In the genomic region with DNA sequence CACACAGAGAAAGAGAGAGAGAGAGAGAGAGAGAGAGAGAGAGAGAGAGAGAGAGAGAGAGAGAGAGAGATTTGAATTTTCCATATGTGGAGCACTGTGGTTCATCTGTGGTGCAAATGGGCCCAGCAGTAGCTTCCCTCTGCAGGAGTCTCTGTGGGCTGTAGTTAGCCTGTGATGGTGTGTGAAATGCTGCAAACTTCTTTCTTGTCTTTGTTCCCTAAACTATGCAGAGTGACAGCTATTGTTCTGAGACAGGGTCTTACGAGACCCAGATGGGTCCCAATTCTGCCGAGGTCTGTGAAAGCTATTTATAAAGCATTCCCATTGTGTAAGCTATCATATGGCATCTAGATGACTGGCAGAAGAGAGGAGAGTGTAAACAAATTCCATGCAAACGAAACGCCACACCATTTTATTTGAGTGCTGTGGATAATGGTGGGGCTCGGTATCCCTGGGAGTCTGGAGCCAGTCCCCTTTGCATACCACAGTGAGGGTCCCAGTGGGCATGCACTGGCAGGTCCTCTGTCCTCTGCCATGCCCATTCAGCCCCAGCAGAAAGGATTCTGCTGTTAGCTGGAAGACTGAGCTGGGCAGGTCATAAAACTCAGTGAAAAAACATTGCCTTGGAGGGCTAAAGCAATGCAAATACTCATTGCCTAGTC, we compare ENCODE assay signal across 25 mouse cellular contexts. TPM values are rescaled to one million over a fixed set of nuclear protein-coding genes. Genes with fewer than 3 reads are reported as not detected.
A peak's percentile ranks its signal among the peaks of the same experiment; 100 is the strongest.
DNase-seq lines count a peak whose midpoint lies in the region; ATAC-seq and TF ChIP-seq lines count a peak whose summit lies in the region.
"Had no signal": no experiment of that assay in that cellular context is flagged by ENCODE, and none has a peak within 500 bp of the region (broad histone marks: within the 10 kb centered on the region; RNA-seq: fewer than 3 reads in every experiment).

No protein-coding gene starts in this region.

- no peak for TF ChIP-seq POLR2A in brain, embryonic 14.5 days (IDR thresholded peaks at IDR 0.05; ENCODE audit: borderline replicate concordance, extremely low read depth, insufficient read depth, insufficient read length, poor library complexity, severe bottlenecking)
- no peak for TF ChIP-seq POLR2A in lung, adult 2 months (IDR thresholded peaks at IDR 0.05; ENCODE audit: borderline replicate concordance, extremely low read depth, low read depth, low read length)

- TF ChIP-seq CTCF in forebrain, postnatal 0 days (IDR thresholded peaks at IDR 0.05; ENCODE audit: low read depth), result no peak
- no peak for TF ChIP-seq CTCF in brain, embryonic 14.5 days (IDR thresholded peaks at IDR 0.05; ENCODE audit: borderline replicate concordance, extremely low read depth, insufficient read depth, insufficient read length)
- TF ChIP-seq CTCF in hindbrain, postnatal 0 days (IDR thresholded peaks at IDR 0.05; ENCODE audit: low read depth), result no peak
- TF ChIP-seq CTCF in lung, adult 2 months (IDR thresholded peaks at IDR 0.05; ENCODE audit: insufficient read depth, low read length), result no peak

- 0 out of 2 replicates have a peak, but pooled peaks cover 3% of the 10 kb centered on the region for H3K4me1 ChIP-seq in forebrain, postnatal 0 days (ENCODE audit: insufficient read depth)
- no peaks in the 10 kb centered on the region; the same call in 1 of the 2 replicates for H3K4me1 ChIP-seq in forebrain, embryonic 14.5 days (ENCODE audit: control insufficient read depth, insufficient read depth, low read length)
- peaks cover 5% of the 10 kb centered on the region; the same call in 1 of the 2 replicates for H3K4me1 ChIP-seq in hindbrain, embryonic 11.5 days (replicated peaks; ENCODE audit: control insufficient read depth, insufficient read depth, low read length)
- H3K4me1 ChIP-seq in hindbrain, postnatal 0 days (ENCODE audit: insufficient read depth, low read length), result no peaks in the 10 kb centered on the region
- H3K4me1 ChIP-seq in lung, adult 2 months (ENCODE audit: control insufficient read depth, insufficient read depth, low read length), result no peaks in the 10 kb centered on the region

- WGBS in forebrain, postnatal 0 days, result 11% methylated on average over 5 of the region's 5 CpGs
- WGBS in forebrain, embryonic 14.5 days, result 11% methylated on average over 5 of the region's 5 CpGs
- WGBS in hindbrain, embryonic 11.5 days, result 11% methylated on average over 5 of the region's 5 CpGs
- 21% methylated on average over 5 of the region's 5 CpGs for WGBS in hindbrain, postnatal 0 days
- 32% methylated on average over 5 of the region's 5 CpGs for WGBS in lung, adult 2 months

- no peaks in the 10 kb centered on the region for H3K27me3 ChIP-seq in forebrain, postnatal 0 days (ENCODE audit: insufficient read depth, low read length)
- H3K27me3 ChIP-seq in forebrain, embryonic 14.5 days (replicated peaks; ENCODE audit: control insufficient read depth, insufficient read depth, low read length), result no peaks in the 10 kb centered on the region
- no peaks in the 10 kb centered on the region for H3K27me3 ChIP-seq in hindbrain, embryonic 11.5 days (ENCODE audit: control insufficient read depth, insufficient read depth, low read length)
- H3K27me3 ChIP-seq in hindbrain, postnatal 0 days (ENCODE audit: insufficient read depth, low read length), result no peaks in the 10 kb centered on the region
- H3K27me3 ChIP-seq: limb, embryonic 12.5 days; stomach, embryonic 15.5 days had no signal

- ATAC-seq in forebrain, postnatal 0 days, result peak; percentile 42; the same call in 1 of the 2 replicates
- ATAC-seq in forebrain, embryonic 14.5 days, result no peak
- ATAC-seq in hindbrain, embryonic 11.5 days (ENCODE audit: low FRiP score), result peak; percentile 40; the same call in 1 of the 2 replicates
- ATAC-seq in hindbrain, postnatal 0 days, result no peak
- ATAC-seq: CD4-positive, CD25-positive, alpha-beta regulatory T cell, adult 4 months; intestine, embryonic 16.5 days; liver, postnatal 0 days had no signal

- DNase-seq in forebrain, postnatal 0 days, result peak; percentile 29
- no peak for DNase-seq in forebrain, embryonic 14.5 days (ENCODE audit: low spot score)
- peak; percentile 62 for DNase-seq in brain, embryonic 14.5 days (ENCODE audit: low read depth)
- no peak for DNase-seq in hindbrain, embryonic 11.5 days (ENCODE audit: low spot score)
- peak; percentile 6 for DNase-seq in hindbrain, postnatal 0 days (ENCODE audit: low spot score)
- no peak for DNase-seq in embryo, embryonic 10.5 days (ENCODE audit: low spot score)
- no peak for DNase-seq in embryo, embryonic 10 days (ENCODE audit: low spot score)
- DNase-seq in lung, adult 2 months, result no peak
- DNase-seq: adrenal gland, postnatal 36 days; cerebellum, adult 11 months; cerebellum, postnatal 10 days; heart, adult 11 months; kidney, postnatal 25 days; liver, postnatal 0 days; lung, postnatal 10 days; right cerebral cortex, postnatal 4 days; thymus, adult 18-20 months; thymus, postnatal 36 days had no signal

- no peaks in the 10 kb centered on the region for H3K9me3 ChIP-seq in forebrain, postnatal 0 days (ENCODE audit: low read length)
- no peaks in the 10 kb centered on the region for H3K9me3 ChIP-seq in forebrain, embryonic 14.5 days (replicated peaks; ENCODE audit: control insufficient read depth, low read length)
- no peaks in the 10 kb centered on the region for H3K9me3 ChIP-seq in hindbrain, embryonic 11.5 days (ENCODE audit: control insufficient read depth, low read length)
- no peaks in the 10 kb centered on the region for H3K9me3 ChIP-seq in hindbrain, postnatal 0 days (ENCODE audit: low read length)
- H3K9me3 ChIP-seq: forebrain, embryonic 10.5 days; limb, embryonic 12.5 days; stomach, embryonic 15.5 days had no signal

- no peaks in the 10 kb centered on the region for H3K36me3 ChIP-seq in forebrain, postnatal 0 days (ENCODE audit: insufficient read depth)
- H3K36me3 ChIP-seq in forebrain, embryonic 14.5 days (ENCODE audit: control insufficient read depth, insufficient read depth, low read length), result no peaks in the 10 kb centered on the region
- H3K36me3 ChIP-seq in hindbrain, embryonic 11.5 days (ENCODE audit: control insufficient read depth, insufficient read depth, low read length), result no peaks in the 10 kb centered on the region
- no peaks in the 10 kb centered on the region for H3K36me3 ChIP-seq in hindbrain, postnatal 0 days (ENCODE audit: insufficient read depth, low read length)
- H3K36me3 ChIP-seq: forebrain, embryonic 10.5 days; limb, embryonic 12.5 days; stomach, embryonic 15.5 days had no signal

- no peak overlapping the region for H3K9ac ChIP-seq in forebrain, postnatal 0 days
- H3K9ac ChIP-seq in forebrain, embryonic 14.5 days (ENCODE audit: low read length), result no peak overlapping the region
- H3K9ac ChIP-seq in hindbrain, embryonic 11.5 days (ENCODE audit: low read depth, low read length), result no peak overlapping the region
- no peak overlapping the region for H3K9ac ChIP-seq in hindbrain, postnatal 0 days (replicated peaks; ENCODE audit: low read length)
- H3K9ac ChIP-seq: limb, embryonic 12.5 days; liver, postnatal 0 days; stomach, embryonic 15.5 days had no signal

- H3K4me2 ChIP-seq in forebrain, postnatal 0 days (ENCODE audit: low read depth), result no peak overlapping the region
- H3K4me2 ChIP-seq in forebrain, embryonic 14.5 days (ENCODE audit: low read length), result no peak overlapping the region
- H3K4me2 ChIP-seq in hindbrain, embryonic 11.5 days (replicated peaks; ENCODE audit: low read depth, low read length), result no peak overlapping the region
- H3K4me2 ChIP-seq in hindbrain, postnatal 0 days (ENCODE audit: low read depth, low read length), result no peak overlapping the region
- H3K4me2 ChIP-seq: heart, embryonic 11.5 days; limb, embryonic 12.5 days; liver, embryonic 11.5 days; stomach, embryonic 15.5 days had no signal

- no peak overlapping the region for H3K27ac ChIP-seq in forebrain, postnatal 0 days (ENCODE audit: low read depth, low read length)
- H3K27ac ChIP-seq in forebrain, embryonic 14.5 days (ENCODE audit: low read depth, low read length), result no peak overlapping the region
- H3K27ac ChIP-seq in hindbrain, embryonic 11.5 days (ENCODE audit: low read depth, low read length), result peak overlapping the region; percentile 6; the same call in 1 of the 2 replicates
- no peak overlapping the region for H3K27ac ChIP-seq in hindbrain, postnatal 0 days
- H3K27ac ChIP-seq: limb, embryonic 12.5 days; stomach, embryonic 15.5 days had no signal

- H3K4me3 ChIP-seq in forebrain, postnatal 0 days (ENCODE audit: low read depth, low read length), result no peak overlapping the region
- H3K4me3 ChIP-seq in forebrain, embryonic 14.5 days (ENCODE audit: low read depth, low read length), result no peak overlapping the region
- H3K4me3 ChIP-seq in hindbrain, embryonic 11.5 days (ENCODE audit: low read depth, low read length), result no peak overlapping the region
- H3K4me3 ChIP-seq in hindbrain, postnatal 0 days (ENCODE audit: low read length), result no peak overlapping the region
- H3K4me3 ChIP-seq in lung, adult 2 months (replicated peaks; ENCODE audit: extremely low read depth, low read depth, low read length), result no peak overlapping the region
- H3K4me3 ChIP-seq: forebrain, embryonic 10.5 days; limb, embryonic 12.5 days; stomach, embryonic 15.5 days had no signal

RNA-seq across cellular contexts. Expression of gene Agap1, which starts 13.2 kb away (rescaled TPM):
- 108 and 123 TPM in 2 replicates for total RNA-seq in forebrain, postnatal 0 days (2014; rRNA removed)
- 23.2 and 40.1 TPM in 2 replicates for polyA plus RNA-seq in forebrain, postnatal 0 days (2015; fragmentation: Nextera tagmentation; extraction: Ambion mirVana)
- polyA plus RNA-seq in forebrain, embryonic 14.5 days (2014; fragmentation: Nextera tagmentation; extraction: Ambion mirVana), result 28.6 and 32.3 TPM in 2 replicates
- polyA plus RNA-seq in brain, embryonic 14.5 days (2012; rRNA removed), result 58.0 and 145 TPM in 2 replicates
- polyA plus RNA-seq in hindbrain, embryonic 11.5 days (2014; fragmentation: Nextera tagmentation; extraction: Ambion mirVana), result 34.7 and 41.4 TPM in 2 replicates
- total RNA-seq in hindbrain, postnatal 0 days (2014; rRNA removed), result 111 and 122 TPM in 2 replicates
- polyA plus RNA-seq in hindbrain, postnatal 0 days (2015; fragmentation: Nextera tagmentation; extraction: Ambion mirVana), result 40.0 and 41.4 TPM in 2 replicates
- polyA plus RNA-seq in lung, adult 2 months (2012; rRNA removed), result 24.1 and 28.0 TPM in 2 replicates

Comparison
In these comparisons a context has a peak if more than half of its experiments do, and no peak if none do; other contexts are left out.
1. ATAC-seq: peak in forebrain, postnatal 0 days (single experiment) and hindbrain, embryonic 11.5 days (single experiment); none in forebrain, embryonic 14.5 days (single experiment) and hindbrain, postnatal 0 days (single experiment).
2. DNase-seq: peak in forebrain, postnatal 0 days (single experiment), brain, embryonic 14.5 days (single experiment) and hindbrain, postnatal 0 days (single experiment); none in forebrain, embryonic 14.5 days (single experiment), hindbrain, embryonic 11.5 days (single experiment), embryo, embryonic 10.5 days (single experiment), embryo, embryonic 10 days (single experiment) and lung, adult 2 months (single experiment).